Mouse (Mus musculus): Measurements from ENCODE around the gene Galr3. TPM values are rescaled to one million over a fixed set of nuclear protein-coding genes. Genes with fewer than 3 reads are reported as not detected.

The Galr3 gene
- polyA plus RNA-seq, 1 experiment from 2014 or later, result not detected

DNA sequence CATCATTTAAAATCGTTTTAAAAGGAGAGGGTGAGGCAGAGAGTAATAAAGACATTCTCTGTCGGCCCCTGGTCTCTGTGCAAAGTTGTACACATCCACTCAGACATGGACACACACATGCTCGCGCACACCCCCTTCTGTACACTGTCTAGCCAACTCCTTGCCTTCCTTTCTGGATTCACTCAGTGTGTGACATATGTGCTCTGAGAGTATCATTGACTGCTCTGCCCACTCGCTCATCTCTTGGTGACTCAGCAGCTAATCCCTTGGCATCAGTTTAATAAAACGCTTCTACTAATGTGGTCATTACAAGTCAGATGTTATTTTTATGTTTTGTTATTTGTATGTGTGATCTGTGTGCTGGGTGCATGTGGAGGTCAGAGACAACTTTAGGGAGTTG, 50.6 kb downstream of the Galr3 start:
- H3K27me3 ChIP-seq (replicated peaks), result no peaks in the 10 kb centered on the region
- H3K4me3 ChIP-seq, result no peak overlapping the region
- H3K4me2 ChIP-seq (replicated peaks), result no peak overlapping the region
- no peak overlapping the region for H3K9ac ChIP-seq
- no peaks in the 10 kb centered on the region; the same call in 1 of the 2 replicates for H3K4me1 ChIP-seq
- ATAC-seq (ENCODE audit: low FRiP score, low read depth), result no peak
- no peak overlapping the region for H3K27ac ChIP-seq
- no peaks in the 10 kb centered on the region for H3K9me3 ChIP-seq
- WGBS, result 91% methylated on average over 6 of the region's 6 CpGs
- peaks cover 85% of the 10 kb centered on the region for H3K36me3 ChIP-seq

Small RNA genes lying within 50 kb of the gene (microRNA-seq; reads per million reads assigned to microRNA genes)
- gene Mir6956, result not detected

Other genes with a start within 250 kb of the Galr3 start
- 2.8 and 3.4 TPM in 2 replicates for gene Card10, start 238.8 kb upstream of the Galr3 start, polyA plus RNA-seq (2016; fragmentation: Nextera tagmentation; extraction: Ambion mirVana)
- gene Cdc42ep1, start 199.3 kb upstream of the Galr3 start, polyA plus RNA-seq (2016; fragmentation: Nextera tagmentation; extraction: Ambion mirVana), result 14.9 and 17.6 TPM in 2 replicates
- not detected in 2 replicates for gene Lgals2, start 186.4 kb upstream of the Galr3 start, polyA plus RNA-seq (2016; fragmentation: Nextera tagmentation; extraction: Ambion mirVana)
- gene Gga1, start 164.7 kb upstream of the Galr3 start, polyA plus RNA-seq (2016; fragmentation: Nextera tagmentation; extraction: Ambion mirVana), result 55.6 and 57.5 TPM in 2 replicates
- 0.28 and 0.32 TPM in 2 replicates for gene Gm49510, start 142.2 kb upstream of the Galr3 start, polyA plus RNA-seq (2016; fragmentation: Nextera tagmentation; extraction: Ambion mirVana)
- 9.6 and 10.0 TPM in 2 replicates for gene Sh3bp1, start 142.1 kb upstream of the Galr3 start, polyA plus RNA-seq (2016; fragmentation: Nextera tagmentation; extraction: Ambion mirVana)
- gene Pdxp, start 128.0 kb upstream of the Galr3 start, polyA plus RNA-seq (2016; fragmentation: Nextera tagmentation; extraction: Ambion mirVana), result 44.6 and 47.1 TPM in 2 replicates
- 327 and 328 TPM in 2 replicates for gene Lgals1, start 115.2 kb upstream of the Galr3 start, polyA plus RNA-seq (2016; fragmentation: Nextera tagmentation; extraction: Ambion mirVana)
- 58.4 and 62.4 TPM in 2 replicates for gene Nol12, start 107.0 kb upstream of the Galr3 start, polyA plus RNA-seq (2016; fragmentation: Nextera tagmentation; extraction: Ambion mirVana)
- 35.2 and 42.0 TPM in 2 replicates for gene Triobp, start 94.2 kb upstream of the Galr3 start, polyA plus RNA-seq (2016; fragmentation: Nextera tagmentation; extraction: Ambion mirVana)
- gene H1f0, start 13.4 kb upstream of the Galr3 start, polyA plus RNA-seq (2016; fragmentation: Nextera tagmentation; extraction: Ambion mirVana), result 487 and 528 TPM in 2 replicates
- 62.5 and 64.2 TPM in 2 replicates for gene Ankrd54, start 21.0 kb downstream of the Galr3 start, polyA plus RNA-seq (2016; fragmentation: Nextera tagmentation; extraction: Ambion mirVana)
- gene Eif3l, start 33.3 kb downstream of the Galr3 start, polyA plus RNA-seq (2016; fragmentation: Nextera tagmentation; extraction: Ambion mirVana), result 197 and 205 TPM in 2 replicates
- gene Micall1, start 67.0 kb downstream of the Galr3 start, polyA plus RNA-seq (2016; fragmentation: Nextera tagmentation; extraction: Ambion mirVana), result 12.0 and 12.5 TPM in 2 replicates
- gene Polr2f, start 99.1 kb downstream of the Galr3 start, polyA plus RNA-seq (2016; fragmentation: Nextera tagmentation; extraction: Ambion mirVana), result 318 and 338 TPM in 2 replicates
- 9.4 and 11.7 TPM in 2 replicates for gene 1700088E04Rik, start 99.4 kb downstream of the Galr3 start, polyA plus RNA-seq (2016; fragmentation: Nextera tagmentation; extraction: Ambion mirVana)
- gene Sox10, start 123.4 kb downstream of the Galr3 start, polyA plus RNA-seq (2016; fragmentation: Nextera tagmentation; extraction: Ambion mirVana), result 27.4 and 35.8 TPM in 2 replicates
- gene Pick1, start 187.3 kb downstream of the Galr3 start, polyA plus RNA-seq (2016; fragmentation: Nextera tagmentation; extraction: Ambion mirVana), result 72.6 and 78.2 TPM in 2 replicates
- gene Gm49486, start 187.5 kb downstream of the Galr3 start, polyA plus RNA-seq (2016; fragmentation: Nextera tagmentation; extraction: Ambion mirVana), result 1.3 and 1.5 TPM in 2 replicates
- gene Slc16a8, start 212.9 kb downstream of the Galr3 start, polyA plus RNA-seq (2016; fragmentation: Nextera tagmentation; extraction: Ambion mirVana), result 0.14 and 0.27 TPM in 2 replicates
- 2.6 and 2.7 TPM in 2 replicates for gene Baiap2l2, start 243.7 kb downstream of the Galr3 start, polyA plus RNA-seq (2016; fragmentation: Nextera tagmentation; extraction: Ambion mirVana)

All from neural tube, embryonic 12.5 days (tissue).